Mouse (Mus musculus): Measurements from ENCODE around the gene Atg4b. TPM values are rescaled to one million over a fixed set of nuclear protein-coding genes. Genes with fewer than 3 reads are reported as not detected.

The Atg4b gene
- polyA plus RNA-seq (2014; fragmentation: Nextera tagmentation; extraction: Ambion mirVana): 80.8 and 95.7 TPM in 2 replicates

- H3K27ac ChIP-seq (ENCODE audit: low read depth, low read length): no peak within 1 kb of the TSS
- H3K27me3 ChIP-seq (ENCODE audit: control insufficient read depth, insufficient read depth, low read length): no peaks in the 10 kb centered on the region
- H3K9me3 ChIP-seq (ENCODE audit: control insufficient read depth, low read length): no peaks in the 10 kb centered on the region
- peaks cover 21% of the 10 kb centered on the region for H3K36me3 ChIP-seq (ENCODE audit: control insufficient read depth, insufficient read depth, low read length)
- H3K9ac ChIP-seq (ENCODE audit: low read depth, low read length): no peak within 1 kb of the TSS
- H3K4me3 ChIP-seq (ENCODE audit: low read length): no peak within 1 kb of the TSS
- H3K4me2 ChIP-seq (replicated peaks; ENCODE audit: low read depth, low read length): no peak within 1 kb of the TSS
- no peak for ATAC-seq (ENCODE audit: low FRiP score, low TSS enrichment)
- WGBS: 84% methylated on average over 6 of the region's 6 CpGs
- H3K4me1 ChIP-seq (ENCODE audit: control insufficient read depth, insufficient read depth, low read length): peaks cover 11% of the 10 kb centered on the region; the same call in 1 of the 2 replicates
Measured at GRCm38 (mm10) chr1:93751290-93751689, at the start of gene Atg4b. Gene Atg4b, plus strand, starts transcription at chr1:93751500.

DNA sequence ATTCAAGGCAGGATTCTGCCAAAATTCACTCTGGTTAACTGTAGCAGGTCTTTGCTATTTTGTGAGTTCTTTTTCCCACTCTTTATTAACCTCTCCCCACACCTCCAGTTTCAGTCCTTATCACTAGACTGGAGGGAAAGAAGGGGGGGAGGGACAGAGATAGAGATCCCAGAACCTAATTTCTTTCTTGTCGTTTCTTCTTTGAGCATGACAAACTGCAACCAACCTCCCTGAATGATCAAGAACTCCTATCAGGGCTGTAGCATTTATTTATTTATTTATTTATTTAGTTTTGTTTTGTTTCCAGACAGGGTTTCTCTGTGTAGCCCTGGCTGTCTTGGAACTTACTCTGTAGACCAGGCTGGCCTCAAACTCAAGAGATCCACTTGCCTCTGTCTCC lies 49.2 kb upstream of the Atg4b start:
- no peak overlapping the region for H3K27ac ChIP-seq (ENCODE audit: low read depth, low read length)
- H3K4me2 ChIP-seq (replicated peaks; ENCODE audit: low read depth, low read length): no peak overlapping the region
- ATAC-seq (ENCODE audit: low FRiP score, low TSS enrichment): no peak
- peaks cover 28% of the 10 kb centered on the region for H3K36me3 ChIP-seq (ENCODE audit: control insufficient read depth, insufficient read depth, low read length)
- H3K27me3 ChIP-seq (ENCODE audit: control insufficient read depth, insufficient read depth, low read length): no peaks in the 10 kb centered on the region
- H3K4me1 ChIP-seq (ENCODE audit: control insufficient read depth, insufficient read depth, low read length): peaks cover 4% of the 10 kb centered on the region; the same call in 1 of the 2 replicates
- no peaks in the 10 kb centered on the region for H3K9me3 ChIP-seq (ENCODE audit: control insufficient read depth, low read length)
- 87% methylated on average over 1 of the region's 1 CpGs for whole genome bisulfite sequencing
- no peak overlapping the region for H3K4me3 ChIP-seq (ENCODE audit: low read length)
- no peak overlapping the region for H3K9ac ChIP-seq (ENCODE audit: low read depth, low read length)

DNA sequence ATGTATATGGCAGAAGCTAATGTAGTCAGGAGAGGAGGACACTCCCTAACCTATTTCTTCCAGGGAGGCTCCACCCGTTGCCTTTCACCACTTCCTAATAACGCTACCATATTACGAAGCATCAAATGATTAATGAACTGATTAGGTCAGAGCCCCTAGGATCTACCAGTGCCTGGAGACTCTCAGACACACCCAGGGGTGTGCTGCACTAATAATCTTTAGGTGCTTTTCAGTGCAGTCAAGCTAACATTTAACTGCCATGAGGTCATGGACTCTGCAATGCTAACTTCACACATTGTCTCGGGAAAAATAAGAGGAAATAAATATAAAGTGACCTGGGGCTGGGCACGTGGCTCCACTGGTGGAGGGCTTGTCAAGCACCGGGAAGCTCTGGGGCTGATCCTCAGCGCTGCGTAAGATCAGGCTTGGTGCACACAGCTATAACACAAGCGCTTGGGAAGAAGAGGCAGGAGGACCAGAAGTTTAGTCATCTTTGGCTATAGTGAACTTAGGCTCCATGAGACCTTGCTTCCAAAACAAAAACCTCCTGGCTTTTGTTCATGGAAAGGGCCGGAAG lies 47.7 kb upstream of the Atg4b start:
- Histone ChIP-seq H3K9ac (ENCODE audit: low read depth, low read length) (no peak overlapping the region), H3K4me2 (replicated peaks; ENCODE audit: low read depth, low read length) (no peak overlapping the region), H3K36me3 (ENCODE audit: control insufficient read depth, insufficient read depth, low read length) (peaks cover 28% of the 10 kb centered on the region), H3K9me3 (ENCODE audit: control insufficient read depth, low read length) (no peaks in the 10 kb centered on the region), H3K27me3 (ENCODE audit: control insufficient read depth, insufficient read depth, low read length) (no peaks in the 10 kb centered on the region), H3K4me3 (ENCODE audit: low read length) (no peak overlapping the region), H3K4me1 (ENCODE audit: control insufficient read depth, insufficient read depth, low read length) (no peaks in the 10 kb centered on the region), H3K27ac (ENCODE audit: low read depth, low read length) (no peak overlapping the region)
- 87% methylated on average over 10 of the region's 10 CpGs for WGBS
- no peak for ATAC-seq (ENCODE audit: low FRiP score, low TSS enrichment)

DNA sequence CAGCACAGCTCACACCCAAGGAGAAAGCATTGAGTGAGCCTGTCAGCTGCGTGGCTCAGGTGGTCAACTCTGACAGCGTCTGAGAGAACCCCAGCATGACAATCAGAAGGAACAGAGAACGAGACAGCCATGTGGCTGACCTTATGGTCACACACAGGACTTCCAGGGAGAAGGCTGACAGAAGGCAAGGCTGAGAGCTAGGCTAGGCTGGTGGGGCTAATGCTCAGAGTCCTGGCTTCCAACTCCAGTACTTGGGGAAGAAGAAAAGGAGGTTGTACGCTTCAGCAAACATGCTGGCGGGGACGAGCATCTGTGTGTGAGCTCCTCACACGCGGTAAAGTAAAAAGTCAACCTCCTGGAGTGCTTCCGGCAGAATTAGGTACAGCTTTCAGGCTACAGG lies 47.0 kb upstream of the Atg4b start:
- Histone ChIP-seq H3K4me3 (ENCODE audit: low read length) (no peak overlapping the region), H3K36me3 (ENCODE audit: control insufficient read depth, insufficient read depth, low read length) (peaks cover 28% of the 10 kb centered on the region), H3K4me2 (replicated peaks; ENCODE audit: low read depth, low read length) (no peak overlapping the region), H3K27ac (ENCODE audit: low read depth, low read length) (no peak overlapping the region), H3K27me3 (ENCODE audit: control insufficient read depth, insufficient read depth, low read length) (no peaks in the 10 kb centered on the region), H3K9me3 (ENCODE audit: control insufficient read depth, low read length) (no peaks in the 10 kb centered on the region), H3K9ac (ENCODE audit: low read depth, low read length) (no peak overlapping the region), H3K4me1 (ENCODE audit: control insufficient read depth, insufficient read depth, low read length) (no peaks in the 10 kb centered on the region)
- no peak for ATAC-seq (ENCODE audit: low FRiP score, low TSS enrichment)
- WGBS: 89% methylated on average over 9 of the region's 9 CpGs

- no peaks in the 10 kb centered on the region for H3K9me3 ChIP-seq (ENCODE audit: control insufficient read depth, low read length)
- 81% methylated on average over 3 of the region's 3 CpGs for WGBS
- no peak for ATAC-seq (ENCODE audit: low FRiP score, low TSS enrichment)
Measured at GRCm38 (mm10) chr1:93705389-93705788, 45.9 kb upstream of the Atg4b start.

GRCm38 (mm10) chr1:93716166-93716565 lies 35.1 kb upstream of the Atg4b start:
- Histone ChIP-seq H3K4me2 (replicated peaks; ENCODE audit: low read depth, low read length) (no peak overlapping the region), H3K4me3 (ENCODE audit: low read length) (no peak overlapping the region), H3K27ac (ENCODE audit: low read depth, low read length) (no peak overlapping the region), H3K4me1 (ENCODE audit: control insufficient read depth, insufficient read depth, low read length) (no peaks in the 10 kb centered on the region), H3K36me3 (ENCODE audit: control insufficient read depth, insufficient read depth, low read length) (peaks cover 17% of the 10 kb centered on the region; the same call in 1 of the 2 replicates), H3K27me3 (ENCODE audit: control insufficient read depth, insufficient read depth, low read length) (no peaks in the 10 kb centered on the region), H3K9me3 (ENCODE audit: control insufficient read depth, low read length) (no peaks in the 10 kb centered on the region), H3K9ac (ENCODE audit: low read depth, low read length) (no peak overlapping the region)
- no peak for ATAC-seq (ENCODE audit: low FRiP score, low TSS enrichment)
- WGBS: 93% methylated on average over 2 of the region's 2 CpGs

More at GRCm38 (mm10) chr1:93705389-93705788, 45.9 kb upstream of the Atg4b start:
- Histone ChIP-seq H3K27me3 (ENCODE audit: control insufficient read depth, insufficient read depth, low read length) (no peaks in the 10 kb centered on the region), H3K27ac (ENCODE audit: low read depth, low read length) (no peak overlapping the region), H3K4me2 (replicated peaks; ENCODE audit: low read depth, low read length) (no peak overlapping the region), H3K9ac (ENCODE audit: low read depth, low read length) (no peak overlapping the region), H3K4me1 (ENCODE audit: control insufficient read depth, insufficient read depth, low read length) (no peaks in the 10 kb centered on the region), H3K36me3 (ENCODE audit: control insufficient read depth, insufficient read depth, low read length) (peaks cover 28% of the 10 kb centered on the region), H3K4me3 (ENCODE audit: low read length) (no peak overlapping the region)

DNA sequence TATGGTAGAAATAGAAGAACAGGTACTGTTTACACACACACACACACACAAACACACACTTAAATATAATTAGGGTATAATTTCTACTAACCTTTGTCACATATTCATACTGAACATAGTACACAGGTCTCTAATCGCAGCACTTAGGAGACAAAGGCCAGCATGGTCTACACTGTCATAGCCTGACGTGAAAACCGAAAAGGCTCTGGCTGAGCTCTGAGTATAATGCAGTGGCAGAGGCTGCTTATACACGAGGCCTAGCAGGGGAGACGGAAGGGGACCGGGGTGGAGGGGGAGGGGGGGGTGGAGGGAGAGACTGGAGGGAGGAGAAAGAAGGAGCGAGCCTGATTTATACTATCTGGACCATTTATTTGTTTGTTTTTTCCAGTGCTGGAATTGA lies 29.7 kb upstream of the Atg4b start:
- Histone ChIP-seq H3K4me3 (ENCODE audit: low read length) (no peak overlapping the region), H3K9me3 (ENCODE audit: control insufficient read depth, low read length) (no peaks in the 10 kb centered on the region), H3K36me3 (ENCODE audit: control insufficient read depth, insufficient read depth, low read length) (peaks cover 21% of the 10 kb centered on the region; the same call in 1 of the 2 replicates), H3K4me1 (ENCODE audit: control insufficient read depth, insufficient read depth, low read length) (no peaks in the 10 kb centered on the region), H3K27me3 (ENCODE audit: control insufficient read depth, insufficient read depth, low read length) (no peaks in the 10 kb centered on the region), H3K27ac (ENCODE audit: low read depth, low read length) (no peak overlapping the region), H3K9ac (ENCODE audit: low read depth, low read length) (no peak overlapping the region), H3K4me2 (replicated peaks; ENCODE audit: low read depth, low read length) (no peak overlapping the region)
- ATAC-seq (ENCODE audit: low FRiP score, low TSS enrichment): no peak
- WGBS: 80% methylated on average over 7 of the region's 7 CpGs

GRCm38 (mm10) chr1:93724623-93725022 lies 26.7 kb upstream of the Atg4b start:
- Histone ChIP-seq H3K4me1 (ENCODE audit: control insufficient read depth, insufficient read depth, low read length) (no peaks in the 10 kb centered on the region), H3K27ac (ENCODE audit: low read depth, low read length) (no peak overlapping the region), H3K9ac (ENCODE audit: low read depth, low read length) (no peak overlapping the region), H3K4me3 (ENCODE audit: low read length) (no peak overlapping the region), H3K27me3 (ENCODE audit: control insufficient read depth, insufficient read depth, low read length) (no peaks in the 10 kb centered on the region), H3K4me2 (replicated peaks; ENCODE audit: low read depth, low read length) (no peak overlapping the region), H3K36me3 (ENCODE audit: control insufficient read depth, insufficient read depth, low read length) (peaks cover 19% of the 10 kb centered on the region; the same call in 1 of the 2 replicates), H3K9me3 (ENCODE audit: control insufficient read depth, low read length) (no peaks in the 10 kb centered on the region)
- WGBS: 91% methylated on average over 3 of the region's 3 CpGs
- ATAC-seq (ENCODE audit: low FRiP score, low TSS enrichment): no peak

- Histone ChIP-seq H3K36me3 (ENCODE audit: control insufficient read depth, insufficient read depth, low read length) (peaks cover 19% of the 10 kb centered on the region; the same call in 1 of the 2 replicates), H3K4me1 (ENCODE audit: control insufficient read depth, insufficient read depth, low read length) (no peaks in the 10 kb centered on the region), H3K4me2 (replicated peaks; ENCODE audit: low read depth, low read length) (no peak overlapping the region), H3K27me3 (ENCODE audit: control insufficient read depth, insufficient read depth, low read length) (no peaks in the 10 kb centered on the region), H3K9ac (ENCODE audit: low read depth, low read length) (no peak overlapping the region), H3K9me3 (ENCODE audit: control insufficient read depth, low read length) (no peaks in the 10 kb centered on the region), H3K27ac (ENCODE audit: low read depth, low read length) (no peak overlapping the region), H3K4me3 (ENCODE audit: low read length) (no peak overlapping the region)
- 81% methylated on average over 5 of the region's 5 CpGs for WGBS
- no peak for ATAC-seq (ENCODE audit: low FRiP score, low TSS enrichment)
Measured at GRCm38 (mm10) chr1:93725665-93726064, 25.6 kb upstream of the Atg4b start.

Data from kidney, embryonic 14.5 days (tissue).